Mouse (Mus musculus) small intestine, adult 2 months (tissue): ENCODE measurements at regions not wholly inside any gene's neighbourhood (a gene's known extent, or its start where the extent isn't known, plus 50 kb on each side); places are given as distances from the start of the nearest gene placed in this dataset.

ENCODE experiments used
- CTCF ChIP-seq: fragments of 200-500 bp; IDR thresholded peaks from 2 replicates; pipeline ENCODE4 v1.5.1; 2012; ENCODE audit warnings: low read depth, mild to moderate bottlenecking, control low read depth, inconsistent platforms, low read length, moderate library complexity, mixed read lengths; ENCODE audit not compliant: insufficient replicate concordance, insufficient read length; ENCODE audit errors: extremely low read depth
- POLR2A ChIP-seq: fragments of 200-500 bp; IDR thresholded peaks from 2 replicates; pipeline ENCODE4 v1.6.1; 2012; ENCODE audit warnings: low read depth, mild to moderate bottlenecking, control low read depth, inconsistent platforms, low read length, moderate library complexity

GRCm38 (mm10) chr8:107657741-107658140 lies 69.5 kb upstream of the Psmd7 start:
- TF ChIP-seq POLR2A = no peak
- no peak for TF ChIP-seq CTCF
